Mouse (Mus musculus) adipocyte (in vitro differentiated cells): Measurements from ENCODE around the gene Tle4.
"Not testable (repeated sequence)": the region's sequence is repeated elsewhere in the genome, so short reads cannot be mapped to it uniquely, and the experiment has no call there.

Experiments
- DNase-seq: peaks from one replicate; pipeline ENCODE4 v3.0.0-alpha.2; 2016; ENCODE audit warnings: low spot score

Gene Tle4

GRCm38 (mm10) chr19:14597917-14598689 is at the start of gene Tle4:
Tle4 (minus strand) TSS chr19:14598051.
- DNase-seq, result peak; percentile 99

GRCm38 (mm10) chr19:14645666-14646065 is 47.8 kb upstream of the Tle4 start:
- no peak for DNase-seq

- no peak for DNase-seq
Observed at GRCm38 (mm10) chr19:14644756-14645155, 46.9 kb upstream of the Tle4 start.

- not testable (repeated sequence) for DNase-seq
Observed at GRCm38 (mm10) chr19:14643091-14643490, 45.2 kb upstream of the Tle4 start.

- no peak for DNase-seq
Observed at GRCm38 (mm10) chr19:14642663-14643062, 44.8 kb upstream of the Tle4 start.

GRCm38 (mm10) chr19:14635213-14635928 is 37.5 kb upstream of the Tle4 start:
- DNase-seq, result no peak

GRCm38 (mm10) chr19:14623355-14623754 is 25.5 kb upstream of the Tle4 start:
- DNase-seq, result no peak

GRCm38 (mm10) chr19:14620534-14620933 is 22.7 kb upstream of the Tle4 start:
- no peak for DNase-seq

GRCm38 (mm10) chr19:14619814-14620213 is 22.0 kb upstream of the Tle4 start:
- no peak for DNase-seq

- no peak for DNase-seq
Observed at GRCm38 (mm10) chr19:14614816-14615215, 17.0 kb upstream of the Tle4 start.

- DNase-seq, result no peak
Observed at GRCm38 (mm10) chr19:14610542-14611317, 12.9 kb upstream of the Tle4 start.

GRCm38 (mm10) chr19:14600841-14601240 is 3.0 kb upstream of the Tle4 start:
- no peak for DNase-seq

- no peak for DNase-seq
Observed at GRCm38 (mm10) chr19:14600354-14600753, 2.5 kb upstream of the Tle4 start.

- no peak for DNase-seq
Observed at GRCm38 (mm10) chr19:14599851-14600251, 2.0 kb upstream of the Tle4 start.

GRCm38 (mm10) chr19:14598690-14599288 is 938 bp upstream of the Tle4 start:
- DNase-seq, result no peak

GRCm38 (mm10) chr19:14596941-14597916 is 622 bp downstream of the Tle4 start:
- peak; percentile 60 for DNase-seq

- no peak for DNase-seq
Observed at GRCm38 (mm10) chr19:14596358-14596940, 1.4 kb downstream of the Tle4 start.

GRCm38 (mm10) chr19:14595390-14595997 is 2.4 kb downstream of the Tle4 start:
- DNase-seq, result no peak

- no peak for DNase-seq
Observed at GRCm38 (mm10) chr19:14594537-14594936, 3.3 kb downstream of the Tle4 start.
